Mouse (Mus musculus): ENCODE results near the gene Nr1d1. TPM values are rescaled to one million over a fixed set of nuclear protein-coding genes. Genes with fewer than 3 reads are reported as not detected.

Nr1d1 gene
- total and polyA plus RNA-seq, 3 experiments, result 0.17 to 1.4 (median 0.25) TPM

DNA sequence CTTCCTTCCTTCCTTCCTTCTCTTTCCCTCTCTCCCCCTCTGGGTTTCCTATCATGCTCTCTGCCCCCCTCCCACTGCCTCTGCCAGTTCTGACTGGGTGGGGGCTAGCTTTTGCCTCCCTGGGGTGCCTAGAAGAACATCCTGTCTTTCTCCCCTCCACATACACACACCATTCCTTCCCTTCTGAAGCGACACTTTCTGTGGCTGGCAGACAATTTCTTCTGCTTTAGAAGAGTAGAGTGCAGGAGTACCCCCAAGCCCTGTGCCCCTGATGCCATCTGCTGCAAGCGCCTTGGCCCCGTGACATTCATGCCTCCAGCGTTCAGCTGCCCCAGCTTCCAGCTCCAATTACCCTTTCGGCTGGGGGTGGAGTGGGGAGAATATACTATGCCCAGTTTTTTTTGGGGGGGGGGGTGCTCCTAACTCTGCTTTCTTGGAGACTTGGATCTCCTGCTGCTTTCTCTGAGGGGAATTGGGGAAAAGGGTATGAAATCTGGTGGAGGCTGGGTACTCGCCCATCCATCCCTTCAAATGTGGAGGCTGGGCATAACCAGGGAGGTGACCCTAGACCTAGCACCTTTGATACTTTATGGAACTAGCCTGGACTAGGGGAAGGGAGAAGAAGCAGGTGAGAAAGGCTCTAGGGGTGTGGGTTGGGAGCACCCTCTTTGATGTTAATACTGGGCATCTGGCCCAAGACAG is 27.2 kb downstream of the Nr1d1 start:
- no peaks in the 10 kb centered on the region for H3K9me3 ChIP-seq (replicated peaks; ENCODE audit: low read length)
- H3K36me3 ChIP-seq (replicated peaks in 1 of 2; ENCODE audit: control insufficient read depth in 1 of 2, insufficient read depth in 1 of 2, low read length in 1 of 2), result no peaks in the 10 kb centered on the region
- H3K4me3 ChIP-seq (replicated peaks in 1 of 3; ENCODE audit: low read depth in 2 of 3, low read length in 2 of 3, poor library complexity in 1 of 3), result no peak overlapping the region
- DNase-seq (ENCODE audit: extremely low read depth), result no peak
- H3K79me2 ChIP-seq (replicated peaks; ENCODE audit: control insufficient read depth, extremely low read depth, insufficient read depth, poor library complexity, severe bottlenecking), result no peaks in the 10 kb centered on the region
- dilution Hi-C loops (cut with MboI; ENCODE audit: extremely low pct_ligation_motif_present, extremely low pct_unique_long_range_greater_than_20kb, low sequenced_read_pairs) (no loop called here), in situ Hi-C loops (cut with MboI; ENCODE audit: low pct_ligation_motif_present, low pct_unique_long_range_greater_than_20kb, low sequenced_read_pairs) (loop anchor here (5.0 kb wide), 1 partner anchor 34 kb away; no protein-coding TSS in a partner anchor)
- TF ChIP-seq PAX5 (IDR thresholded peaks at IDR 0.05; ENCODE audit: low read length), result no peak
- TF ChIP-seq CHD2 (IDR thresholded peaks at IDR 0.05; ENCODE audit: low read length), result no peak
- TF ChIP-seq GABPA (IDR thresholded peaks at IDR 0.05; ENCODE audit: insufficient replicate concordance, low read depth, low read length), result no peak
- no peak for TF ChIP-seq E2F4 (IDR thresholded peaks at IDR 0.05; ENCODE audit: insufficient replicate concordance, low read depth, low read length)
- TF ChIP-seq NELFE (IDR thresholded peaks at IDR 0.05; ENCODE audit: low read depth, low read length), result no peak
- TF ChIP-seq ETS1 (conservative IDR thresholded peaks at IDR 0.05; ENCODE audit: low read depth, low read length), result no peak
- no peak for TF ChIP-seq NRF1 (IDR thresholded peaks at IDR 0.05; ENCODE audit: low read depth, low read length)
- TF ChIP-seq ZNF384 (IDR thresholded peaks at IDR 0.05; ENCODE audit: low read depth, low read length), result no peak
- TF ChIP-seq USF2 (conservative IDR thresholded peaks at IDR 0.05; ENCODE audit: low read depth, low read length), result no peak
- no peak for TF ChIP-seq CTCF (conservative IDR thresholded peaks at IDR 0.05 in 1 of 2, IDR thresholded peaks at IDR 0.05 in 1 of 2; ENCODE audit: low read depth in 2 of 2, low read length in 2 of 2)
- TF ChIP-seq BHLHE40 (IDR thresholded peaks at IDR 0.05; ENCODE audit: low read depth, low read length), result no peak; the same call in 1 of the 2 replicates
- TF ChIP-seq SIN3A (IDR thresholded peaks at IDR 0.05; ENCODE audit: low read length), result no peak
- TF ChIP-seq USF1 (IDR thresholded peaks at IDR 0.05; ENCODE audit: low read depth, low read length), result no peak
- TF ChIP-seq IRF4 (IDR thresholded peaks at IDR 0.05; ENCODE audit: low read depth, low read length), result no peak
- TF ChIP-seq CHD1 (IDR thresholded peaks at IDR 0.05; ENCODE audit: low read depth, low read length), result no peak
- TF ChIP-seq TCF12 (IDR thresholded peaks at IDR 0.05; ENCODE audit: low read depth, low read length), result no peak
- TF ChIP-seq ZC3H11A (IDR thresholded peaks at IDR 0.05; ENCODE audit: low read depth, low read length), result no peak
- no peak for TF ChIP-seq RAD21 (IDR thresholded peaks at IDR 0.05; ENCODE audit: low read depth, low read length)
- no peak for TF ChIP-seq ELF1 (IDR thresholded peaks at IDR 0.05; ENCODE audit: low read depth, low read length)
- H3K9ac ChIP-seq (ENCODE audit: insufficient read depth, low read depth), result no peak overlapping the region
- no peak overlapping the region for H3K4me2 ChIP-seq (ENCODE audit: insufficient read depth, low read depth, poor library complexity, severe bottlenecking)
- no peak overlapping the region for H3K27ac ChIP-seq (ENCODE audit: insufficient read depth, low read depth)
- H3K4me1 ChIP-seq (ENCODE audit: control insufficient read depth in 1 of 2, insufficient read depth in 2 of 2), result peaks cover 38 to 51% of the 10 kb centered on the region in 2 experiments
- peaks cover 37% of the 10 kb centered on the region for H3K27me3 ChIP-seq (replicated peaks)
